Mouse (Mus musculus) lung, postnatal 0 days (tissue): Measurements from ENCODE around the gene Hdac7.

Experiments
- CTCF ChIP-seq: IDR thresholded peaks from 2 replicates; pipeline ENCODE4 v1.5.1; 2016; ENCODE audit warnings: antibody characterized with exemption, mild to moderate bottlenecking
- EP300 ChIP-seq: IDR thresholded peaks from 2 replicates; pipeline ENCODE4 v1.6.1; 2016; ENCODE audit warnings: antibody characterized with exemption, mild to moderate bottlenecking, control low read depth

DNA sequence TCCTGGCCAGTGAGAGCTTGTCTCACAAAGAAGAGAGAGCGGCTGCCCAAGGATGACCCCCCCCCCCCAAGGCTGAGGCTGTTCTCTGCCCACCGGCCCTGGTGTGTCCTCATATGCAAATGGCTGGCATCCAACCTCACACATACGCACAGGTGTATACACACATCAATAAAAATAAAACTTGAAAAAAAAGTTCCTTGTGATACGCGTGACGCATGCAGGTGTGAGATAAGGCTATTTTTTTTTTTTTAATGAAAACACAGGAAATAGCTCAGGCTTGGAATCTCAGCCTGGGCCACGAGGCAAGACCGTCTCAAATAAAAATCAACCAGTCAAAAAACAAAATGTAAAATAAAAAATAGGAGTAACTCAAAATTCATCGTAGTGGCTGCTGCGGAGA is 98.0 kb downstream of the Hdac7 start:
- no peak for TF ChIP-seq CTCF
- no peak for TF ChIP-seq EP300
